Mouse (Mus musculus): ENCODE measurements around the gene Clec5a.

- TF ChIP-seq CTCF (IDR thresholded peaks at IDR 0.05; ENCODE audit: control insufficient read depth, insufficient read depth, insufficient replicate concordance, low read depth, low read length) (no peak), POLR2A (IDR thresholded peaks at IDR 0.05; ENCODE audit: control insufficient read depth, low read depth, low read length) (no peak)
These were observed 27.7 kb upstream of the Clec5a start, which contains the start of gene Tas2r138 for GRCm38 (mm10) chr6:40613260-40613852.
